Mouse (Mus musculus) neural tube, embryonic 13.5 days (tissue): ENCODE results near the gene Cfap97d2. TPM values are rescaled to one million over a fixed set of nuclear protein-coding genes. Genes with fewer than 3 reads are reported as not detected.

Source experiments
- ATAC-seq: fragments of 200-750 bp; cut with Nextera tagmentation; 2 replicates; pipeline ENCODE4 v1.8.0; 2017; ENCODE audit warnings: low read depth, mild to moderate bottlenecking, moderate TSS enrichment, moderate library complexity
- H3K27ac ChIP-seq: fragments of 300-500 bp; sonication (generic); replicated peaks from 2 replicates; pipeline ENCODE4 v1.5.1; 2015; ENCODE audit warnings: moderate library complexity, mild to moderate bottlenecking, inconsistent platforms
- H3K27me3 ChIP-seq: fragments of 300-500 bp; sonication (generic); 2 replicates; pipeline ENCODE4 v1.6.1; 2015; ENCODE audit warnings: mild to moderate bottlenecking, inconsistent platforms
- H3K36me3 ChIP-seq: fragments of 300-500 bp; sonication (generic); 2 replicates; pipeline ENCODE4 v1.6.1; 2015; ENCODE audit warnings: mild to moderate bottlenecking, inconsistent platforms
- H3K4me1 ChIP-seq: fragments of 300-500 bp; sonication (generic); replicated peaks from 2 replicates; pipeline ENCODE4 v1.6.1; 2015; ENCODE audit warnings: inconsistent platforms
- H3K4me2 ChIP-seq: fragments of 300-500 bp; sonication (generic); 2 replicates; pipeline ENCODE4 v1.6.1; 2015; ENCODE audit warnings: inconsistent platforms, mild to moderate bottlenecking, moderate library complexity
- H3K4me3 ChIP-seq: fragments of 300-500 bp; sonication (generic); 2 replicates; pipeline ENCODE4 v1.5.1; 2015; ENCODE audit warnings: mild to moderate bottlenecking, inconsistent platforms
- H3K9ac ChIP-seq: fragments of 300-500 bp; sonication (generic); 2 replicates; pipeline ENCODE4 v1.6.1; 2015; ENCODE audit warnings: moderate library complexity, mild to moderate bottlenecking, inconsistent platforms
- H3K9me3 ChIP-seq: fragments of 300-500 bp; sonication (generic); 2 replicates; pipeline ENCODE4 v1.6.1; 2016; ENCODE audit warnings: inconsistent platforms
- WGBS: fragments of 180-500 bp; shearing (Covaris S2); methylation state at CpG from one replicate; pipeline ENCODE4 v1.1.7; 2015; 5-methylcytosine and 5-hydroxymethylcytosine counted together
- polyA plus RNA-seq: library from polyadenylated mRNA; unstranded; fragments of >200 nt; fragmentation: Nextera tagmentation; extraction: Ambion mirVana; gene quantifications from 2 replicates; pipeline ENCODE4 v1.2.1, GENCODE M21; 2015

Cfap97d2 gene
- polyA plus RNA-seq, 1 experiment from 2014 or later = 1.8 TPM

- Histone ChIP-seq H3K27me3 (no peaks in the 10 kb centered on the region), H3K4me2 (no peak overlapping the region), H3K9me3 (no peaks in the 10 kb centered on the region), H3K36me3 (no peaks in the 10 kb centered on the region), H3K9ac (no peak overlapping the region), H3K4me1 (peaks cover 22% of the 10 kb centered on the region), H3K4me3 (no peak overlapping the region), H3K27ac (no peak overlapping the region)
- 68% methylated on average over 4 of the region's 4 CpGs for WGBS
- no peak for ATAC-seq
Observed at GRCm38 (mm10) chr8:13687941-13688340, 17.7 kb upstream of the Cfap97d2 start.

- no peak overlapping the region for H3K4me3 ChIP-seq
- no peaks in the 10 kb centered on the region for H3K36me3 ChIP-seq
- no peak overlapping the region for H3K27ac ChIP-seq
- no peaks in the 10 kb centered on the region for H3K27me3 ChIP-seq
- WGBS = 62% methylated on average over 6 of the region's 6 CpGs
- H3K4me1 ChIP-seq = peaks cover 26% of the 10 kb centered on the region
- ATAC-seq = no peak
- no peak overlapping the region for H3K9ac ChIP-seq
- no peak overlapping the region for H3K4me2 ChIP-seq
- no peaks in the 10 kb centered on the region for H3K9me3 ChIP-seq
Observed at GRCm38 (mm10) chr8:13688461-13688860, 17.2 kb upstream of the Cfap97d2 start.

GRCm38 (mm10) chr8:13689331-13689730 lies 16.4 kb upstream of the Cfap97d2 start:
- WGBS = 90% methylated on average over 5 of the region's 5 CpGs
- Histone ChIP-seq H3K27ac (no peak overlapping the region), H3K9me3 (no peaks in the 10 kb centered on the region), H3K9ac (no peak overlapping the region), H3K27me3 (no peaks in the 10 kb centered on the region), H3K36me3 (no peaks in the 10 kb centered on the region), H3K4me3 (no peak overlapping the region), H3K4me2 (no peak overlapping the region), H3K4me1 (peaks cover 23% of the 10 kb centered on the region)
- no peak for ATAC-seq

- H3K27me3 ChIP-seq = no peaks in the 10 kb centered on the region
- peak overlapping the region; percentile 6; the same call in 1 of the 2 replicates for H3K9ac ChIP-seq
- peak overlapping the region; percentile 59 for H3K27ac ChIP-seq
- peak; percentile 71 for ATAC-seq
- peaks cover 29% of the 10 kb centered on the region for H3K4me1 ChIP-seq
- 31% methylated on average over 10 of the region's 10 CpGs for WGBS
- no peak overlapping the region for H3K4me2 ChIP-seq
- no peak overlapping the region for H3K4me3 ChIP-seq
- H3K9me3 ChIP-seq = no peaks in the 10 kb centered on the region
- H3K36me3 ChIP-seq = no peaks in the 10 kb centered on the region
Observed at GRCm38 (mm10) chr8:13692302-13693066, 13.2 kb upstream of the Cfap97d2 start.

GRCm38 (mm10) chr8:13694735-13695134 lies 11.0 kb upstream of the Cfap97d2 start:
- H3K9ac ChIP-seq = no peak overlapping the region
- no peaks in the 10 kb centered on the region for H3K9me3 ChIP-seq
- 41% methylated on average over 12 of the region's 12 CpGs for WGBS
- no peak overlapping the region for H3K27ac ChIP-seq
- H3K4me1 ChIP-seq = peaks cover 23% of the 10 kb centered on the region
- no peaks in the 10 kb centered on the region for H3K27me3 ChIP-seq
- no peak for ATAC-seq
- no peaks in the 10 kb centered on the region for H3K36me3 ChIP-seq
- no peak overlapping the region for H3K4me3 ChIP-seq
- no peak overlapping the region for H3K4me2 ChIP-seq

GRCm38 (mm10) chr8:13695203-13695867 lies 10.4 kb upstream of the Cfap97d2 start:
- Histone ChIP-seq H3K27ac (no peak overlapping the region), H3K36me3 (no peaks in the 10 kb centered on the region), H3K9ac (no peak overlapping the region), H3K4me1 (peaks cover 23% of the 10 kb centered on the region), H3K27me3 (no peaks in the 10 kb centered on the region), H3K4me2 (no peak overlapping the region), H3K4me3 (no peak overlapping the region), H3K9me3 (no peaks in the 10 kb centered on the region)
- 94% methylated on average over 10 of the region's 10 CpGs for WGBS
- ATAC-seq = no peak

- Histone ChIP-seq H3K9ac (no peak overlapping the region), H3K4me3 (no peak overlapping the region), H3K4me2 (no peak overlapping the region), H3K27me3 (no peaks in the 10 kb centered on the region), H3K27ac (no peak overlapping the region), H3K36me3 (no peaks in the 10 kb centered on the region), H3K9me3 (no peaks in the 10 kb centered on the region), H3K4me1 (peaks cover 23% of the 10 kb centered on the region)
- 92% methylated on average over 4 of the region's 4 CpGs for WGBS
- ATAC-seq = no peak
Observed at GRCm38 (mm10) chr8:13696157-13696556, 9.5 kb upstream of the Cfap97d2 start.

- H3K9me3 ChIP-seq = no peaks in the 10 kb centered on the region
- WGBS = 83% methylated on average over 8 of the region's 8 CpGs
- ATAC-seq = no peak
- H3K27me3 ChIP-seq = no peaks in the 10 kb centered on the region
- H3K36me3 ChIP-seq = no peaks in the 10 kb centered on the region
- no peak overlapping the region for H3K4me3 ChIP-seq
- peaks cover 17% of the 10 kb centered on the region for H3K4me1 ChIP-seq
- H3K4me2 ChIP-seq = no peak overlapping the region
- H3K9ac ChIP-seq = no peak overlapping the region
- no peak overlapping the region for H3K27ac ChIP-seq
Observed at GRCm38 (mm10) chr8:13697196-13697595, 8.5 kb upstream of the Cfap97d2 start.

GRCm38 (mm10) chr8:13697681-13698080 lies 8.0 kb upstream of the Cfap97d2 start:
- H3K4me1 ChIP-seq = peaks cover 13% of the 10 kb centered on the region
- no peaks in the 10 kb centered on the region for H3K36me3 ChIP-seq
- no peaks in the 10 kb centered on the region for H3K9me3 ChIP-seq
- no peak overlapping the region for H3K27ac ChIP-seq
- H3K27me3 ChIP-seq = no peaks in the 10 kb centered on the region
- WGBS = 86% methylated on average over 8 of the region's 8 CpGs
- ATAC-seq = no peak
- no peak overlapping the region for H3K9ac ChIP-seq
- H3K4me2 ChIP-seq = no peak overlapping the region
- no peak overlapping the region for H3K4me3 ChIP-seq

- no peak overlapping the region for H3K9ac ChIP-seq
- 90% methylated on average over 3 of the region's 3 CpGs for WGBS
- no peak for ATAC-seq
- H3K4me1 ChIP-seq = 0 out of 2 replicates have a peak, but pooled peaks cover 7% of the 10 kb centered on the region
- H3K4me2 ChIP-seq = no peak overlapping the region
- no peaks in the 10 kb centered on the region for H3K9me3 ChIP-seq
- H3K4me3 ChIP-seq = no peak overlapping the region
- H3K27me3 ChIP-seq = no peaks in the 10 kb centered on the region
- H3K36me3 ChIP-seq = no peaks in the 10 kb centered on the region
- no peak overlapping the region for H3K27ac ChIP-seq
Observed at GRCm38 (mm10) chr8:13698281-13698680, 7.4 kb upstream of the Cfap97d2 start.

GRCm38 (mm10) chr8:13699323-13699949 lies 6.3 kb upstream of the Cfap97d2 start:
- Histone ChIP-seq H3K36me3 (no peaks in the 10 kb centered on the region), H3K4me3 (no peak overlapping the region), H3K9ac (no peak overlapping the region), H3K9me3 (no peaks in the 10 kb centered on the region), H3K27ac (no peak overlapping the region), H3K27me3 (no peaks in the 10 kb centered on the region), H3K4me2 (no peak overlapping the region), H3K4me1 (0 out of 2 replicates have a peak, but pooled peaks cover 6% of the 10 kb centered on the region)
- 85% methylated on average over 5 of the region's 5 CpGs for WGBS
- no peak for ATAC-seq

GRCm38 (mm10) chr8:13702755-13703154 lies 2.9 kb upstream of the Cfap97d2 start:
- H3K4me3 ChIP-seq = no peak overlapping the region
- ATAC-seq = no peak
- WGBS = 72% methylated on average over 4 of the region's 4 CpGs
- H3K9me3 ChIP-seq = no peaks in the 10 kb centered on the region
- no peaks in the 10 kb centered on the region for H3K27me3 ChIP-seq
- no peak overlapping the region for H3K9ac ChIP-seq
- H3K36me3 ChIP-seq = no peaks in the 10 kb centered on the region
- no peak overlapping the region for H3K4me2 ChIP-seq
- no peak overlapping the region for H3K27ac ChIP-seq
- peaks cover 13% of the 10 kb centered on the region for H3K4me1 ChIP-seq
